7 mouse cellular contexts compared by ENCODE assay signal in genomic region chr9:20971751-20972140, GRCm38 (mm10). TPM values are rescaled to one million over a fixed set of nuclear protein-coding genes. Genes with fewer than 3 reads are reported as not detected.
DNase-seq lines count a peak whose midpoint lies in the region; ATAC-seq and TF ChIP-seq lines count a peak whose summit lies in the region.

No protein-coding gene starts in this region.

- no peak for TF ChIP-seq CTCF in E14TG2a.4 (conservative IDR thresholded peaks at IDR 0.05; ENCODE audit: low read length)

- H3K9ac ChIP-seq in heart, embryonic 12.5 days, result peak overlapping the region; percentile 49
- H3K9ac ChIP-seq in limb, embryonic 13.5 days, result peak overlapping the region; percentile 69

- H3K27me3 ChIP-seq in E14TG2a.4 (ENCODE audit: insufficient read depth, low read length), result no peaks in the 10 kb centered on the region
- no peaks in the 10 kb centered on the region for H3K27me3 ChIP-seq in heart, embryonic 12.5 days (replicated peaks)
- no peaks in the 10 kb centered on the region for H3K27me3 ChIP-seq in limb, embryonic 13.5 days

- H3K4me1 ChIP-seq in E14TG2a.4 (replicated peaks; ENCODE audit: low read depth, low read length), result peaks cover 84% of the 10 kb centered on the region
- peaks cover 36% of the 10 kb centered on the region for H3K4me1 ChIP-seq in heart, embryonic 12.5 days (replicated peaks)
- peaks cover 53% of the 10 kb centered on the region for H3K4me1 ChIP-seq in limb, embryonic 13.5 days

- no peak for ATAC-seq in heart, embryonic 12.5 days (ENCODE audit: insufficient number of reproducible peaks, low FRiP score)
- peak; percentile 76 for ATAC-seq in limb, embryonic 13.5 days (ENCODE audit: low FRiP score, low read depth)

- WGBS in heart, embryonic 12.5 days, result 67% methylated on average over 7 of the region's 7 CpGs
- WGBS in limb, embryonic 13.5 days, result 23% methylated on average over 7 of the region's 7 CpGs

- DNase-seq in R1 (ENCODE audit: low read depth, low spot score), result peak; percentile 64
- DNase-seq in spleen, postnatal 10 days (ENCODE audit: low spot score in 2 of 2), result no peak
- DNase-seq in cerebellum, adult 8-10 months, result no peak
- no peak for DNase-seq in frontal cortex, postnatal 14 days (ENCODE audit: low spot score in 2 of 2)

- no peaks in the 10 kb centered on the region for H3K9me3 ChIP-seq in E14TG2a.4 (ENCODE audit: low read length)
- no peaks in the 10 kb centered on the region for H3K9me3 ChIP-seq in heart, embryonic 12.5 days (replicated peaks)
- no peaks in the 10 kb centered on the region for H3K9me3 ChIP-seq in limb, embryonic 13.5 days

- H3K27ac ChIP-seq in heart, embryonic 12.5 days (ENCODE audit: poor library complexity, severe bottlenecking), result 0 out of 2 replicates have a peak overlapping the region, but pooled peaks have one; percentile 13
- H3K27ac ChIP-seq in limb, embryonic 13.5 days, result peak overlapping the region; percentile 96

- H3K4me2 ChIP-seq in heart, embryonic 12.5 days, result peak overlapping the region; percentile 45; the same call in 1 of the 2 replicates
- H3K4me2 ChIP-seq in limb, embryonic 13.5 days (replicated peaks), result peak overlapping the region; percentile 95

- peaks cover 73% of the 10 kb centered on the region for H3K36me3 ChIP-seq in E14TG2a.4 (ENCODE audit: insufficient read depth, low read length)
- peaks cover 31% of the 10 kb centered on the region for H3K36me3 ChIP-seq in heart, embryonic 12.5 days
- peaks cover 40% of the 10 kb centered on the region for H3K36me3 ChIP-seq in limb, embryonic 13.5 days

- peak overlapping the region; percentile 74 for H3K4me3 ChIP-seq in E14TG2a.4 (replicated peaks; ENCODE audit: low read length)
- H3K4me3 ChIP-seq in heart, embryonic 12.5 days, result no peak overlapping the region
- H3K4me3 ChIP-seq in limb, embryonic 13.5 days, result peak overlapping the region; percentile 83

RNA-seq across cellular contexts. Expression of gene S1pr2, which starts 4.8 kb away (rescaled TPM):
- polyA plus RNA-seq in heart, embryonic 12.5 days (2016; fragmentation: Nextera tagmentation; extraction: Ambion mirVana), result 22.5 and 25.9 TPM in 2 replicates
- polyA plus RNA-seq in limb, embryonic 13.5 days (2015; fragmentation: Nextera tagmentation; extraction: Ambion mirVana), result 60.3 and 66.9 TPM in 2 replicates

RNA-seq across cellular contexts. Expression of gene Dnmt1, which starts 12.1 kb away (rescaled TPM):
- polyA plus RNA-seq in heart, embryonic 12.5 days (2016; fragmentation: Nextera tagmentation; extraction: Ambion mirVana), result 86.6 and 86.8 TPM in 2 replicates
- polyA plus RNA-seq in limb, embryonic 13.5 days (2015; fragmentation: Nextera tagmentation; extraction: Ambion mirVana), result 97.6 and 104 TPM in 2 replicates

RNA-seq across cellular contexts. Expression of gene Mrpl4, which starts 30.8 kb away (rescaled TPM):
- 123 and 126 TPM in 2 replicates for polyA plus RNA-seq in heart, embryonic 12.5 days (2016; fragmentation: Nextera tagmentation; extraction: Ambion mirVana)
- polyA plus RNA-seq in limb, embryonic 13.5 days (2015; fragmentation: Nextera tagmentation; extraction: Ambion mirVana), result 131 and 133 TPM in 2 replicates

RNA-seq across cellular contexts. Expression of gene Icam1, which starts 44.0 kb away (rescaled TPM):
- 8.9 and 9.3 TPM in 2 replicates for polyA plus RNA-seq in heart, embryonic 12.5 days (2016; fragmentation: Nextera tagmentation; extraction: Ambion mirVana)
- polyA plus RNA-seq in limb, embryonic 13.5 days (2015; fragmentation: Nextera tagmentation; extraction: Ambion mirVana), result 12.3 and 13.9 TPM in 2 replicates

RNA-seq across cellular contexts. Expression of gene Icam4, which starts 57.4 kb away (rescaled TPM):
- 5.6 and 8.1 TPM in 2 replicates for polyA plus RNA-seq in heart, embryonic 12.5 days (2016; fragmentation: Nextera tagmentation; extraction: Ambion mirVana)
- polyA plus RNA-seq in limb, embryonic 13.5 days (2015; fragmentation: Nextera tagmentation; extraction: Ambion mirVana), result 0.62 and 2.2 TPM in 2 replicates
